Mouse (Mus musculus): Measurements from ENCODE around the gene Mcf2l. TPM values are rescaled to one million over a fixed set of nuclear protein-coding genes. Genes with fewer than 3 reads are reported as not detected.

Mcf2l gene
- polyA plus RNA-seq, 1 experiment from 2014 or later, result 22.7 TPM

DNA sequence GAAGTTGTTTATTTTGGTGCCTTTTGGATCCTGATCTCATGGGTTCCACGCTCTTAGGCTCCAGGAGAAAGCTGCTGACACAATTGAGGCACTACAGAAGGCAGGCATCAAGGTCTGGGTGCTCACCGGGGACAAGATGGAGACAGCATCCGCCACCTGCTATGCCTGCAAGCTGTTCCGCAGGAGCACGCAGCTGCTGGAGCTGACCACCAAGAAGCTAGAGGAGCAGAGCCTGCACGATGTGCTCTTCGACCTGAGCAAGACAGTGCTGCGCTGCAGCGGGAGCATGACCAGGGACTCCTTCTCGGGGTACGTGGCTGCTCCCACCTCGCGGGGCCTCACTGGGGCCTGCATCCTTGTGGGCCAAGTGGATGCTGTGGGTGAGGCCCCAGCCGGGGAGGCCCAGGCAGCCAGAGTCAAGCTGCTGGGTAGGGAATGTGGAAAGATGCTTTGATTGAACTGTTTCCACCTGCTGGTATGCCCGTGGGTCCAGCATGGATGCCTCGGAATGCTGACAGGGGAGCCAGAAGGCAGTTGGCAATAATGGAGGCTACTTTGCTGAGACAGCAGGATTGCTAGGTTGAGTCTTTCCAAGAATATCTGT, 29.2 kb upstream of the Mcf2l start:
- no peak overlapping the region for H3K4me3 ChIP-seq (replicated peaks)
- H3K4me2 ChIP-seq, result no peak overlapping the region
- H3K4me1 ChIP-seq, result no peaks in the 10 kb centered on the region
- 93% methylated on average over 16 of the region's 16 CpGs for WGBS
- H3K27ac ChIP-seq, result no peak overlapping the region
- H3K36me3 ChIP-seq, result peaks cover 88% of the 10 kb centered on the region
- H3K27me3 ChIP-seq, result no peaks in the 10 kb centered on the region
- H3K9me3 ChIP-seq (replicated peaks), result no peaks in the 10 kb centered on the region
- ATAC-seq (replicated peaks; ENCODE audit: low FRiP score), result no peak
- no peak overlapping the region for H3K9ac ChIP-seq

DNA sequence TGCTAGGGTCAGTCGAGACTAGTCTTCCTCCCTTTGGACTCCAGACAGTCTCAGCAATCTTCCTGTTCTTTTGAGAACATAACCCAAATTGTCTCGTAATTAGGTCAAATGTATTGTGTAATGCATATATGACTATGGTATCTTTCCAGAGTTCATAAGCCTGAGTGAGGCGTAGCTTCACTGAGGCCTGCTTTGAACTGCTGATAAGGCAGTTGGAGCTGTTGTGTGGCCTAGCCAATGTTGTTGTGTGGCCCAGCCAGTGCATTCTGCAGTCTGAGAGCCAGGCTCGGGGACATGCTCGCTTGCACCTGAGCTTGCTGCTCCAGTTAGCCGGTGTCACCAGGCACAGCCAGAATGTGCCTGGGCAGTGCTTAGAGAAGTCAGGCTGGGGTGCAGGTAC, 27.2 kb upstream of the Mcf2l start:
- Histone ChIP-seq H3K9ac (no peak overlapping the region), H3K36me3 (peaks cover 93% of the 10 kb centered on the region)
- 89% methylated on average over 6 of the region's 6 CpGs for WGBS

GRCm38 (mm10) chr8:12851241-12851640, 22.4 kb upstream of the Mcf2l start:
- no peak overlapping the region for H3K27ac ChIP-seq
- H3K4me2 ChIP-seq, result no peak overlapping the region
- no peaks in the 10 kb centered on the region for H3K9me3 ChIP-seq (replicated peaks)
- H3K27me3 ChIP-seq, result no peaks in the 10 kb centered on the region
- H3K9ac ChIP-seq, result no peak overlapping the region
- ATAC-seq (replicated peaks; ENCODE audit: low FRiP score), result no peak
- WGBS, result 75% methylated on average over 10 of the region's 10 CpGs
- H3K4me3 ChIP-seq (replicated peaks), result no peak overlapping the region
- H3K4me1 ChIP-seq, result 0 out of 2 replicates have a peak, but pooled peaks cover 9% of the 10 kb centered on the region
- H3K36me3 ChIP-seq, result peaks cover 70% of the 10 kb centered on the region

More for the DNA sequence above, 27.2 kb upstream of the Mcf2l start:
- Histone ChIP-seq H3K4me3 (replicated peaks) (no peak overlapping the region), H3K27me3 (no peaks in the 10 kb centered on the region), H3K27ac (no peak overlapping the region), H3K9me3 (replicated peaks) (no peaks in the 10 kb centered on the region), H3K4me1 (no peaks in the 10 kb centered on the region), H3K4me2 (no peak overlapping the region)
- no peak for ATAC-seq (replicated peaks; ENCODE audit: low FRiP score)

DNA sequence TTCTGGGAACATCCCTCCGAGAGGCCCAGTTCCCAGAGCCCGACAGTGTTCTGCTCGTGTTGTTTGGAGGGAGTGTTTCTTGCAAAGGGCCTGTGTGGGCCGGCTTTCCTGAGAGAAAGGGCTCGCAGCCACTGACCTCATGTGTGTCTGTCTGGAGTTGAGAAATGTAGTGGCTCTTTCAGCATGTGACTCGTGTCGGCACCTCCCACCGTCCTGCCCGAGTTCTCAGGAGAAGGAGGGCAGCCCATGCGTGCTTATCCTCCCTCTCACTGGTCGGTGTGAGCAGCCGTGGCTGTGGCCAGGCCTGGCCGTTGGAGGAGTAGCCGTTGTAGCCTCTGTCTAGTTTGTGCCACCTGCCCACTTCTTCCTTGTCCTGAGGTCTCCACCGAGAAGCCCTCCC, 17.6 kb upstream of the Mcf2l start:
- 43% methylated on average over 15 of the region's 15 CpGs for WGBS
- Histone ChIP-seq H3K4me1 (0 out of 2 replicates have a peak, but pooled peaks cover 9% of the 10 kb centered on the region), H3K27ac (no peak overlapping the region), H3K9ac (no peak overlapping the region), H3K9me3 (replicated peaks) (no peaks in the 10 kb centered on the region), H3K4me3 (replicated peaks) (no peak overlapping the region), H3K27me3 (no peaks in the 10 kb centered on the region), H3K36me3 (peaks cover 63% of the 10 kb centered on the region), H3K4me2 (no peak overlapping the region)
- ATAC-seq (replicated peaks; ENCODE audit: low FRiP score), result peak; percentile 67

GRCm38 (mm10) chr8:12863061-12863460, 10.5 kb upstream of the Mcf2l start:
- H3K9ac ChIP-seq, result no peak overlapping the region
- H3K9me3 ChIP-seq (replicated peaks), result no peaks in the 10 kb centered on the region
- H3K36me3 ChIP-seq, result peaks cover 69% of the 10 kb centered on the region
- H3K4me1 ChIP-seq, result no peaks in the 10 kb centered on the region
- no peak overlapping the region for H3K4me2 ChIP-seq
- no peak overlapping the region for H3K27ac ChIP-seq
- 86% methylated on average over 3 of the region's 3 CpGs for WGBS
- no peaks in the 10 kb centered on the region for H3K27me3 ChIP-seq
- H3K4me3 ChIP-seq (replicated peaks), result no peak overlapping the region
- ATAC-seq (replicated peaks; ENCODE audit: low FRiP score), result no peak

- H3K9me3 ChIP-seq (replicated peaks), result no peaks in the 10 kb centered on the region
- ATAC-seq (replicated peaks; ENCODE audit: low FRiP score), result no peak
- H3K36me3 ChIP-seq, result peaks cover 64% of the 10 kb centered on the region
- H3K27ac ChIP-seq, result no peak overlapping the region
- H3K4me3 ChIP-seq (replicated peaks), result no peak overlapping the region
- H3K9ac ChIP-seq, result no peak overlapping the region
- WGBS, result 88% methylated on average over 14 of the region's 14 CpGs
- no peaks in the 10 kb centered on the region for H3K27me3 ChIP-seq
- no peak overlapping the region for H3K4me2 ChIP-seq
- no peaks in the 10 kb centered on the region for H3K4me1 ChIP-seq
These were observed 10.0 kb upstream of the Mcf2l start for GRCm38 (mm10) chr8:12863608-12864007.

GRCm38 (mm10) chr8:12865790-12866189, 7.8 kb upstream of the Mcf2l start:
- 55% methylated on average over 6 of the region's 6 CpGs for WGBS
- H3K27me3 ChIP-seq, result no peaks in the 10 kb centered on the region

GRCm38 (mm10) chr8:12869661-12870060, 3.9 kb upstream of the Mcf2l start:
- Histone ChIP-seq H3K27ac (no peak overlapping the region), H3K4me1 (peaks cover 17% of the 10 kb centered on the region), H3K9me3 (replicated peaks) (no peaks in the 10 kb centered on the region), H3K36me3 (peaks cover 11% of the 10 kb centered on the region; the same call in 1 of the 2 replicates), H3K9ac (no peak overlapping the region), H3K4me2 (no peak overlapping the region), H3K4me3 (replicated peaks) (no peak overlapping the region), H3K27me3 (peaks cover 8% of the 10 kb centered on the region)
- no peak for ATAC-seq (replicated peaks; ENCODE audit: low FRiP score)
- WGBS, result 67% methylated on average over 3 of the region's 3 CpGs

More at GRCm38 (mm10) chr8:12865790-12866189, 7.8 kb upstream of the Mcf2l start:
- Histone ChIP-seq H3K4me2 (no peak overlapping the region), H3K27ac (no peak overlapping the region), H3K4me1 (no peaks in the 10 kb centered on the region), H3K4me3 (replicated peaks) (no peak overlapping the region), H3K36me3 (peaks cover 48% of the 10 kb centered on the region), H3K9me3 (replicated peaks) (no peaks in the 10 kb centered on the region), H3K9ac (no peak overlapping the region)
- ATAC-seq (replicated peaks; ENCODE audit: low FRiP score), result no peak

GRCm38 (mm10) chr8:12870656-12871055, 3.0 kb upstream of the Mcf2l start:
- no peaks in the 10 kb centered on the region for H3K9me3 ChIP-seq (replicated peaks)
- no peak overlapping the region for H3K9ac ChIP-seq
- peaks cover 27% of the 10 kb centered on the region for H3K4me1 ChIP-seq
- no peak for ATAC-seq (replicated peaks; ENCODE audit: low FRiP score)
- peaks cover 10% of the 10 kb centered on the region for H3K27me3 ChIP-seq
- H3K4me3 ChIP-seq (replicated peaks), result no peak overlapping the region
- H3K4me2 ChIP-seq, result no peak overlapping the region
- peaks cover 1% of the 10 kb centered on the region; the same call in 1 of the 2 replicates for H3K36me3 ChIP-seq
- no peak overlapping the region for H3K27ac ChIP-seq
- 92% methylated on average over 5 of the region's 5 CpGs for WGBS

GRCm38 (mm10) chr8:12871461-12871860, 2.1 kb upstream of the Mcf2l start:
- no peak for ATAC-seq (replicated peaks; ENCODE audit: low FRiP score)
- WGBS, result 18% methylated on average over 5 of the region's 5 CpGs

GRCm38 (mm10) chr8:12872983-12873356, 636 bp upstream of the Mcf2l start:
- H3K9ac ChIP-seq, result 0 out of 2 replicates have a peak overlapping the region, but pooled peaks have one; percentile 48
- H3K4me1 ChIP-seq, result peaks cover 48% of the 10 kb centered on the region
- peak overlapping the region; percentile 57 for H3K4me3 ChIP-seq (replicated peaks)
- 4% methylated on average over 9 of the region's 9 CpGs for WGBS
- H3K27me3 ChIP-seq, result peaks cover 13% of the 10 kb centered on the region
- no peaks in the 10 kb centered on the region for H3K9me3 ChIP-seq (replicated peaks)
- H3K27ac ChIP-seq, result 0 out of 2 replicates have a peak overlapping the region, but pooled peaks have one; percentile 22
- peak overlapping the region; percentile 82 for H3K4me2 ChIP-seq
- peak; percentile 8 for ATAC-seq (replicated peaks; ENCODE audit: low FRiP score)
- no peaks in the 10 kb centered on the region for H3K36me3 ChIP-seq

More at GRCm38 (mm10) chr8:12871461-12871860, 2.1 kb upstream of the Mcf2l start:
- Histone ChIP-seq H3K27me3 (peaks cover 13% of the 10 kb centered on the region), H3K4me2 (no peak overlapping the region), H3K4me3 (replicated peaks) (no peak overlapping the region), H3K9ac (no peak overlapping the region), H3K9me3 (replicated peaks) (no peaks in the 10 kb centered on the region), H3K36me3 (no peaks in the 10 kb centered on the region), H3K27ac (no peak overlapping the region), H3K4me1 (peaks cover 35% of the 10 kb centered on the region)

- Histone ChIP-seq H3K27ac (peak overlapping the region; percentile 69), H3K4me2 (peak overlapping the region; percentile 82)
These were observed 687 bp downstream of the Mcf2l start for GRCm38 (mm10) chr8:12874194-12874791.

More at GRCm38 (mm10) chr8:12874194-12874791, 687 bp downstream of the Mcf2l start:
- Histone ChIP-seq H3K27me3 (peaks cover 13% of the 10 kb centered on the region), H3K4me3 (replicated peaks) (peak overlapping the region; percentile 57), H3K36me3 (no peaks in the 10 kb centered on the region), H3K4me1 (peaks cover 53% of the 10 kb centered on the region), H3K9me3 (replicated peaks) (no peaks in the 10 kb centered on the region), H3K9ac (peak overlapping the region; percentile 48)
- ATAC-seq (replicated peaks; ENCODE audit: low FRiP score), result peak; percentile 23
- WGBS, result 16% methylated on average over 8 of the region's 8 CpGs
